Mouse (Mus musculus): ENCODE results near the gene Runx1.

The Runx1 gene

GRCm38 (mm10) chr16:92800845-92801244, 25.1 kb downstream of the Runx1 start:
- peak in 1 of 2 experiments; percentile 23 for DNase-seq (ENCODE audit: inconsistent age in 2 of 2, low spot score in 1 of 2)

GRCm38 (mm10) chr16:92799940-92800339, 26.0 kb downstream of the Runx1 start:
- DNase-seq (ENCODE audit: inconsistent age in 2 of 2, low spot score in 1 of 2) = no peak

GRCm38 (mm10) chr16:92794197-92794596, 31.8 kb downstream of the Runx1 start:
- DNase-seq (ENCODE audit: inconsistent age in 2 of 2, low spot score in 1 of 2) = no peak

GRCm38 (mm10) chr16:92793741-92794140, 32.2 kb downstream of the Runx1 start:
- no peak for DNase-seq (ENCODE audit: inconsistent age in 2 of 2, low spot score in 1 of 2)

GRCm38 (mm10) chr16:92792905-92793304, 33.0 kb downstream of the Runx1 start:
- DNase-seq (ENCODE audit: inconsistent age in 2 of 2, low spot score in 1 of 2) = no peak

- DNase-seq (ENCODE audit: inconsistent age in 2 of 2, low spot score in 1 of 2) = no peak
Measured at GRCm38 (mm10) chr16:92790601-92791000, 35.3 kb downstream of the Runx1 start.

GRCm38 (mm10) chr16:92789840-92790239, 36.1 kb downstream of the Runx1 start:
- peak in 1 of 2 experiments; percentile 12 for DNase-seq (ENCODE audit: inconsistent age in 2 of 2, low spot score in 1 of 2)

GRCm38 (mm10) chr16:92788446-92788845, 37.5 kb downstream of the Runx1 start:
- no peak for DNase-seq (ENCODE audit: inconsistent age in 2 of 2, low spot score in 1 of 2)

GRCm38 (mm10) chr16:92786883-92787321, 39.0 kb downstream of the Runx1 start:
- peak in 1 of 2 experiments; percentile 36 for DNase-seq (ENCODE audit: inconsistent age in 2 of 2, low spot score in 1 of 2)

GRCm38 (mm10) chr16:92786276-92786882, 39.6 kb downstream of the Runx1 start:
- no peak for DNase-seq (ENCODE audit: inconsistent age in 2 of 2, low spot score in 1 of 2)

GRCm38 (mm10) chr16:92783651-92784131, 42.3 kb downstream of the Runx1 start:
- DNase-seq (ENCODE audit: inconsistent age in 2 of 2, low spot score in 1 of 2) = peak in 1 of 2 experiments; percentile 27

- DNase-seq (ENCODE audit: inconsistent age in 2 of 2, low spot score in 1 of 2) = no peak
Measured at GRCm38 (mm10) chr16:92782408-92782807, 43.5 kb downstream of the Runx1 start.

GRCm38 (mm10) chr16:92779896-92780435, 46.0 kb downstream of the Runx1 start:
- peak; percentile 48 to 80 for DNase-seq (ENCODE audit: inconsistent age in 2 of 2, low spot score in 1 of 2)

GRCm38 (mm10) chr16:92779175-92779574, 46.8 kb downstream of the Runx1 start:
- no peak for DNase-seq (ENCODE audit: inconsistent age in 2 of 2, low spot score in 1 of 2)

- DNase-seq (ENCODE audit: inconsistent age in 2 of 2, low spot score in 1 of 2) = no peak
Measured at GRCm38 (mm10) chr16:92778096-92778780, 47.7 kb downstream of the Runx1 start.

- no peak for DNase-seq (ENCODE audit: inconsistent age in 2 of 2, low spot score in 1 of 2)
Measured at GRCm38 (mm10) chr16:92767862-92768261, 58.1 kb downstream of the Runx1 start.

GRCm38 (mm10) chr16:92767423-92767822, 58.5 kb downstream of the Runx1 start:
- DNase-seq (ENCODE audit: inconsistent age in 2 of 2, low spot score in 1 of 2) = no peak

- DNase-seq (ENCODE audit: inconsistent age in 2 of 2, low spot score in 1 of 2) = no peak
Measured at GRCm38 (mm10) chr16:92764741-92765396, 61.1 kb downstream of the Runx1 start.

- DNase-seq (ENCODE audit: inconsistent age in 2 of 2, low spot score in 1 of 2) = no peak
Measured at GRCm38 (mm10) chr16:92763666-92764065, 62.3 kb downstream of the Runx1 start.

GRCm38 (mm10) chr16:92761968-92762521, 63.9 kb downstream of the Runx1 start:
- peak in 1 of 2 experiments; percentile 65 for DNase-seq (ENCODE audit: inconsistent age in 2 of 2, low spot score in 1 of 2)

- no peak for DNase-seq (ENCODE audit: inconsistent age in 2 of 2, low spot score in 1 of 2)
Measured at GRCm38 (mm10) chr16:92760091-92760490, 65.9 kb downstream of the Runx1 start.
